Mouse (Mus musculus): ENCODE data around the gene Boc.

- no peak for TF ChIP-seq CTCF (IDR thresholded peaks at IDR 0.05; ENCODE audit: low read depth, low read length)
- no peak for TF ChIP-seq POLR2A (IDR thresholded peaks at IDR 0.05; ENCODE audit: extremely low read depth, insufficient read depth, low read length)
Measured at GRCm38 (mm10) chr16:44481599-44482593, 76.8 kb downstream of the Boc start.
